ENCODE assay signal across 8 mouse cellular contexts in the genomic region with DNA sequence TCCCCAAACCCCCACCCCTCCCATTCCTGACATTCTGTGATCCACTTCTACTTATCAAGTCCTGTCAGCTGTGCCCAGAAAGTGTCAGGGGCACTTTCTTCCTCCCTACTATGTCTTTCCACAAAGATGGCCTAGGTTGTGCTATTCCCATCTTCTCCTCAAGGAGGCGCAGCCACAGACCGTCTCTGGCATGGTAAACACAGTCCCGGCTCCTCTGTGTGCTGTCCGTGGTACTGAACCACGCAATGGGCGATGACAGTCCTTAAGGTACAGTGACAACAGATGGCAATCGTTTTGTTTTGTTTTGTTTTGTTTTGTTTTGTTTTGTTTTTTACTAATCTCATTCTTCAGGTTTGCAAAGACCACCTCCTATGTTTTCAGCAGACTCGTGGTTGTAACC.
A peak's percentile ranks its signal among the peaks of the same experiment; 100 is the strongest.
DNase-seq lines count a peak whose midpoint lies in the region; ATAC-seq and TF ChIP-seq lines count a peak whose summit lies in the region.

No protein-coding gene starts in this region.

- 7% methylated on average over 8 of the region's 8 CpGs for WGBS in lung, embryonic 15.5 days

- no peak overlapping the region for H3K4me3 ChIP-seq in left cerebral cortex, adult 2 months
- H3K4me3 ChIP-seq in lung, embryonic 15.5 days: no peak overlapping the region

- intact Hi-C loops in left cerebral cortex, adult 2 months (cut with DNase I): loop anchor here (5.0 kb wide), 1 partner anchor 332 kb away; no protein-coding TSS in a partner anchor

- ATAC-seq in lung, embryonic 15.5 days (ENCODE audit: borderline replicate concordance, extremely low read depth, low FRiP score, low TSS enrichment): peak; percentile 80

- no peaks in the 10 kb centered on the region for H3K4me1 ChIP-seq in lung, embryonic 15.5 days

- peak; percentile 63 for TF ChIP-seq CTCF in left cerebral cortex, adult 2 months (IDR thresholded peaks at IDR 0.05)

- no peaks in the 10 kb centered on the region for H3K27me3 ChIP-seq in lung, embryonic 15.5 days

- DNase-seq in left cerebral cortex, adult 2 months (ENCODE audit: extremely low spot score in 1 of 2, low spot score in 2 of 2): peak; percentile 22 to 26
- DNase-seq in left cerebral cortex, adult 11 months (ENCODE audit: low spot score): no peak
- DNase-seq in adrenal gland, postnatal 36 days: peak; percentile 87 to 88
- DNase-seq in frontal cortex, postnatal 36 days (ENCODE audit: low spot score in 2 of 2): peak; percentile 19 to 48
- peak; percentile 24 to 66 for DNase-seq in kidney, adult 8-10 months
- peak; percentile 20 for DNase-seq in right cerebral cortex, postnatal 25 days
- DNase-seq in urinary bladder, postnatal 4 days (ENCODE audit: low spot score in 2 of 2): peak; percentile 51 to 83

- no peak overlapping the region for H3K4me2 ChIP-seq in lung, embryonic 15.5 days

- no peaks in the 10 kb centered on the region for H3K9me3 ChIP-seq in lung, embryonic 15.5 days

- H3K36me3 ChIP-seq in lung, embryonic 15.5 days: no peaks in the 10 kb centered on the region

- H3K9ac ChIP-seq in lung, embryonic 15.5 days: no peak overlapping the region

- no peak overlapping the region for H3K27ac ChIP-seq in left cerebral cortex, adult 2 months
- no peak overlapping the region for H3K27ac ChIP-seq in lung, embryonic 15.5 days
